Mouse (Mus musculus) erythroblast, embryonic 14.5 days (primary cell): ENCODE data around the gene Ffar1.

ENCODE experiments used
- GATA1 ChIP-seq: IDR thresholded peaks from 2 replicates; pipeline ENCODE4 v1.6.1; 2012; ENCODE audit warnings: low read length, inconsistent platforms, mixed read lengths
- TAL1 ChIP-seq: IDR thresholded peaks from 3 replicates; pipeline ENCODE4 v1.6.1; 2012; ENCODE audit warnings: low read length, inconsistent platforms, mixed read lengths

GRCm38 (mm10) chr7:30847386-30847785, 14.0 kb downstream of the Ffar1 start:
- TF ChIP-seq TAL1 = no peak
- no peak for TF ChIP-seq GATA1
